Mouse (Mus musculus): ENCODE measurements around the gene BC034090.

Gene BC034090

DNA sequence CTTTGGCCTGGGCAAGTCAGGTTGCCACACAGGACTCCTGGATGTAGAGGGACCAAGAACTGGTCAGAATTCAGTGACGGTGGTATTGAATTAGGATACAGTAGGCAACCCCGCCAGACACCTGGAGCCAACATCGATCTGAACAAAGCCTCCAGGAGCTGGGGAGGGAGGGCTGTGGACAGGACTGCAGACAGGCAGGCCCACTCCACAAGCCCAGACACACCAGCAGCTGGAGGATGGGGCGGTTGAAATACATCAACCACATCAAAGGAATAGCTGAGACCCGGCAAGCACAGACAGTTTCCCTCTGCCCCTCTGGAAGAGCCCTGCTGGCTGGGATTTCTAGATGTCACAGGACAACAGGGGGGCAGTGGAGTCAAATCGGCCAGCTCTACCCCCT lies 27.4 kb downstream of the BC034090 start:
- DNase-seq (ENCODE audit: low read depth in 2 of 2, low spot score in 2 of 2), result no peak

DNA sequence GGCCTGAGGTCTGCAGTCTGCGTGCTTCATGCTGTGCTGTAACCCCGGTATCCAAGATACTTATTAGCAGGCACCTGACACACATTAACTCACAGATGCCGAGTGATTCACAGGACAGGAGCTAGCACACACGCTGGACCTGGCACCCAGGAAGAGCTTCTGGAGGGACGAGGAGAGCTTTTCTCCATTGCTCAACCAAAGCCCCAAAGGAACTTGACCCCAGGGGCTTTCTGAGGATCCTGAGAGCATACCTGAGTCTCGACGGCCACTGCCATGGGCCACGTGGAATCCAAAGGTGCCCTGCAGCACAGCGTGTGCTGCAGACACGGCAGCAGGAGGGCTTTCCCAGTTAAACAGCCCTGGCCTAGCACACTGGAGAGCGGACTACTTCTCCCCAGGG lies 27.9 kb downstream of the BC034090 start:
- no peak for DNase-seq (ENCODE audit: low read depth in 2 of 2, low spot score in 2 of 2)

DNA sequence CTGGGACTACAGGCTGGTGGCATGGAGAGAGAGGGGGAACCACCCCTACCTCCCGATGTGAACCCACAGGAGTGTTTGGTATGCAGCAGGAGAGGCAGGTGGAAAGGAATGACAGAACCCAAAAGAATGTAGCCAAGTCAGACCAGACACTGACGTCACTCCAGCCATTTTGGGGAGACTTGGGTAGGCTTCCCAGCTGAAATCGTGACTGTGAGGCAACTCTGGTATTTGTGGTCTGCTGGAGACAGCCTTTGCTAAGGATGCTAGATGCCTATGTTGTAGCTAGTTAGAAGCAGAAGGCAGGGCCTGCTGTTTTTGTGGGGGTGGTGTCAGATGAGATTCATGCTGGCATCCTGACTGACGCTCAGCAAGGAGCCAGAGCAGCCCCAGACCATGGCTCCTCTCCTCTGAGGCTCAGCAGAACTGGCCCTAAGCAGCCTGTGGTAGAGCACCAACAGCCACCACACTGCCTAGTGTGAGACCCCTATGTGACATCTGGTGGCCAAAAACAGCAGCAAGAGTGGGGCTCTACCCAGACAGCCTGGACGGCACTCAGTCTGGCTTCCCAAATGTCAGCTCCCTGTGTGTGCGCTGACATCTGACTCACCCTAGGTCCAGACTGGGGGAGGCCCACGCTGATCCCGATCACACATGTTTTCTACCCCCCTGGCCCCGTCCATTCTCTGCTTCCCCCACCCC lies 29.0 kb downstream of the BC034090 start:
- no peak for DNase-seq (ENCODE audit: low read depth in 2 of 2, low spot score in 2 of 2)

DNA sequence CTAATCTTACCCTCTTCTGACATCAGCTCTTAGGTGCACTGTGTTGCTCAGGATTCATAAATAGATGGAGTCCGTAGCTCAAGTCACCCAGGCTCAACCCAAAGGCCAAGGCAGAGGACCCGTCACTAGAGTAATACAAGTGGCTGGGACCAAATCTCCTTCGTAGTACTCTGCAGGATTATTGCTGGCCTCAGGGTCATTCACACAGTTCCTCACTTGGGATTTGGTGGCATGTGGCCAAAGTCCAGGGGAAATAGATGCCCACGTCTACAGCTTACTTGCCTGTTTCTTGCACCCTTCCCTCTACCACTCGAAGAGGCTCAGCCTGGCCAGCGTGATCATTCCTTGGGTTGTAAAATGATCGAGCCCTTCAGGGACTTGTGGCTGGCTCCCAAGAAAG lies 30.3 kb downstream of the BC034090 start:
- DNase-seq (ENCODE audit: low read depth in 2 of 2, low spot score in 2 of 2), result no peak

DNA sequence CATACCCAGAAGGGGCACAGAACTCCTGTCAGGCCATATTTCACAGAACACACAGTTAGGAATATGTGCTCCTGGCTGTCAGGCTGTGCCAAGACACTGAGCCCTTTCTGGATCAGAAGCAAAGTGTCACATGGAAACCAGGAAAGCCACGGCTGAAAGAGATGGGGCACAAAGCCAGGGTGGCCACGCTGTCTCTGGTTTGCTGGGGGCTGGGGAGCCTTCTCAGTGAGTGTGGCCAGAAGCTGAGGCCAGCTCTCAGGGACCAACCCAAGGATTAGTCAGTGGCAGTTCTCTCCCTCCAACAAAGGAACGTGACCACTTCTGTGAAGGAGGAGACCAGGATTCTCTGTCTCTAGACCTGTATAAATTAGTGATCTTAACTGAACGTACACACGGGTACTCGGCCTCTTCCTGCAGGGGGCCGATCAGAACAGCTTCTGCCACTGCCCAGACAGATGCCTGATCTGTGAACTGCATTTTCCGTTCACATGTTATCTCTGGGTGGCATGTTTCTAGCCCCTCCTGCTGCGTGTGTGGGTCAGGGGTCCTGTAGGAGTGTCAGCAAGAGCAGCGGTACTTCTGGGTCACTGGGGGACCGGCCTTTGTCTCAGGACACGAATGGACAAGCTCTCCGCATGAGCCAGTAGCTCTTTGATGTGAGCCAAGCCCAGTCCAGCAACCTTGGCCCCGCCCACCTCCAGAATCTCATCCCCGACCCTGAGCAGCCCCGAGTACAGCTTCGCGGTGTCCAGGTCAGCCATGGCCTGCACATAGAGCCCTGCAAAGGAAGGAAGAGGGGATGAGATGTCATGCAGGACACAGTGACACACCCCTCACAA lies 31.1 kb downstream of the BC034090 start:
- DNase-seq (ENCODE audit: low read depth in 2 of 2, low spot score in 2 of 2), result no peak

DNA sequence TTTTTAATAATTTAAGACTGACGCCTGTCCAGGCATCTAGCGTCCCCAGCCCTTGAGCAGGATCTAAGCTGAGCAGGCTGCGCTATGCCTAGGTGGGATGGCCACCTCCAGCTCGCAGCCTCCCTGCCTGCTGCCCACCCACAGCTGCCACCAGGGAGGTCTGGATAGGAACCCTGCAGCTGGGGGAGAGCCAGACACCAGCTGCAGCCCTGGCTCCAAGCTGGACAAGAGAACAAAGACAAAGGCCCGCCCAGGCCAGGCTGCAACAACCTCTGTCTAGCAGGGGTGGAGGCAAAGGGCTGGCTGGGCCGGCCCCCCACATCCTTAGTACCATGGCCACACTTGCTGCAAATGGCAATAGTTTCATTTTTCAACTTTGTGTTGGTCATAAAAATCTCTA lies 31.8 kb downstream of the BC034090 start:
- DNase-seq (ENCODE audit: low read depth in 2 of 2, low spot score in 2 of 2), result no peak

DNA sequence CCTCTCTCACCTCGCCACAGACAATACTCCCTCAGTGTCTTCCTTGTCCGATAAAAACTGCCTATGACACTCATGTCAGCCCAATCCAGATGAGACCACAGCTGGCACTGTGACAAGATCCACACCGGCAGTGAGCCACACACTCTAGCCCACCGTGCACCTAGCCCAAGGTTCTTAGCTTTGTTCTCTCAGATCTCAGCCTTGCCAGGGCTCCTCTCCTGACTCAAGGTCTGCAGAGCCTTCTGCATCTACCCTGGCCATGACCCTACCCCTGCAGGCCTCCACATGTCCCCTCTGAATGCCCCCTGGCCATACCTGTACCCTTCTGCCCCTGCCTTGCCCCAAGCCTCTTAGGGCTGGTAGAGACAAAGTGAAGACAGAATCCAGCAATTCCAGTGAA lies 32.2 kb downstream of the BC034090 start:
- DNase-seq (ENCODE audit: low read depth in 2 of 2, low spot score in 2 of 2), result no peak

DNA sequence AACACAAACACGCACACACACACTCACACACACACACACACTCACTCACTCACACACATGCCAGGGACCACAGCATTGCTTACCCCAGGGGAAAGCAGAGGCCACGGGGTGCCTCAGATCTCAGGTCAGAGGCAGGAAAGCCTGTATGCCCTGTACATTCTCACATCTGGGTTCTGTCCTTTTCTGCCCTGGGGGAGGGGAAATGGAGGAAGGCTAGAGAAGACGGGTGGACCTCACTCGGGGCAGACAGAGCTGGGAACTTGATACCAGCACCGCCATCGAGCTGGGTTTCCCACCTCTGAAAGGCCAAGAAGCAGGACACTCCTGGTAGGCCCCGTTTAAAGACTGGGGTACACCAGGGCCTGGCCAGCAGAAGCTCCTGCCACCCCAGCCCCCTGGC lies 33.2 kb downstream of the BC034090 start:
- DNase-seq (ENCODE audit: low read depth in 2 of 2, low spot score in 2 of 2), result no peak

DNA sequence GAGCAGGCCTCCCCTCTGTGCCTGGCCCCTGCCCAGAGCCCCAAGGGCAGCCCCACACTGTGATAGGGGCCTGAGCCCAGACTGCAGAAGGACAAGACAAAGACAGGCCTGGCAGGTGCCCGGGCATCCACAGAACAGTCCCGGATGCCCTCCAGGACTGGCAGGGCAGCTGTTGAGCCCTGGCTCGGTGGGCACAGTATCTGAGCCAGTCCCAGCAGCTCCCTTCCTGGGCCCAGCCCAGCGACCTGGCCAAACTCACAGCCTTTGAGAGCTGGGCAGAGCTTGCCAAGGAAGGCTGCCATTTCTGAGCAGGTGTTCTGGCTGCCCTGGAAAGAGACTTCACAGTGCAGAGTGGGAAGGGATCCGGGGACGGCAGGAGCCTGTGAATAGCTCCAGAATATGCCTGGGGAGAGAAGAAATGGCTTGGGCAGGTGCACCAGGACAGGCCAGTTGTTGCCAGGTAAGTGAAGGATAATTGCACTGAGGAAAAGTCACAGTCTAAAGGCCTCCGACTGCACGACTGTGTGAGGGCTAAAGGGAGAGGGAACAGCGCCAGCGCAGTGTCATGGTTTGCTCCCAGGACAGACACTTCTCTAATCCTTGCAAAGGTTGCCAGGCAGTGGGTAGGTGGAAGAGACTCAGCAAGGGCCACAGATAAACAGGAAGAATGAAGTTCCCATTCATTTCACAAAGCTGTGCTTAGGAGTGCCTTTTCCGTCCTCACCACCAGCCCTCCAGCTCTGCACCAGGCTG lies 34.1 kb downstream of the BC034090 start:
- no peak for DNase-seq (ENCODE audit: low read depth in 2 of 2, low spot score in 2 of 2)

DNA sequence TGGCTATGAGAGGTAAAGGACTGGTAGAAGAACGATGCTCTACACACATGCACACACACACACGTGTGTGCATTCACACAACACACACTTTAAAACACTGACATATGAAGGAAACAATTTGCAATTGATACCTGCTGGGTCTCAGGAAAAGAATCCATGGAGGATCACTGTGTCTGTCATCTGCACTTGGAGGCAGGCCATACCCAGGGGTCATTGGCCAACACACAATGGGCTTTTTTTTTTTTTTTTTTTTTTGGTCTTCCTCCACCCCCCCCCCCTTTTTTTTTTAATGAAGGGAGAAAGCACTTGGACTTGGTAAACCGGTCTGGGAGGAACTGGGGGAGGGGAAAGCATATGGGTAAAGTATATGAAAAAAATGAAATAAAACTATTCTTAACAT lies 36.4 kb downstream of the BC034090 start:
- DNase-seq (ENCODE audit: low read depth in 2 of 2, low spot score in 2 of 2), result no peak

DNA sequence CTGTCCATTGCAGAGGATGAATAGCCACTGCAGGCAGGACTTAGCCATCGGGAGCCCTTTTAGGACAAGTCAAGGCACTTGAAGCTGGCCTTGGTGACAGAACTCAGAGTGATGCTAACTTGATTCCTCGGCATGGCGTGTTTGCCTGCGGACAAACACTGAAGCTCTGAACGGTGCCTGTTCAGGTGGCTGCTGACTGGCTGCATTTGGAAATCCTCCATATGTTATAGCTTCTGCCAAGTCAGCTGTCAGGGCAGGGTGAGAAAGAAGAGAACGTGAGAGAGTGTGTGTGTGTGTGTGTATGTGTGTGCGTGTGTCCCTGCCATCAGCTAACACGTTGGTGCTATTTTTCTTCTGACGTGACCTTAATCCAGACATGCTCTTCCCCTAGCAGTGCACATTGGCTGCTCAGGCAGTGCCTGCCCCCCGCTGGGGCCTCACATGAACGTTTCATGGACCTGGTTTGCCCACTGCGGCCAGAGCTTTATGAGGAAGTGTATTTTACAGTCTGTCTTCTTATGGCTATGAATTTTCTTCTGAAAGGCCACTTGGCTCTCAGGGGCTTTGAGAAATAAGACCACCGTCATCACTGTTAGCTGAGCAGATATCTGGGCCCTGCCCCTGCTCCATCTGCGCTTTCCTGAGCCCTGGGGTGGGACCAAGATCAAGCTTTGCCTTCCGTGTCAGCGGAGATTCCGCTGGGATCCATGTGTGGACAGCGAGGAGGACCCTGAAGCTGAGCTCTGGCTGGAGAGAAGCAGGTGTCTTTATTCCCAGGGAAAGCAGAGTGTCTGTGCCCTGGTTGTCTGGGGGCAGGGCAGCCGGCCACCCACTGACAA lies 38.2 kb downstream of the BC034090 start:
- DNase-seq (ENCODE audit: low read depth in 2 of 2, low spot score in 2 of 2), result no peak

DNA sequence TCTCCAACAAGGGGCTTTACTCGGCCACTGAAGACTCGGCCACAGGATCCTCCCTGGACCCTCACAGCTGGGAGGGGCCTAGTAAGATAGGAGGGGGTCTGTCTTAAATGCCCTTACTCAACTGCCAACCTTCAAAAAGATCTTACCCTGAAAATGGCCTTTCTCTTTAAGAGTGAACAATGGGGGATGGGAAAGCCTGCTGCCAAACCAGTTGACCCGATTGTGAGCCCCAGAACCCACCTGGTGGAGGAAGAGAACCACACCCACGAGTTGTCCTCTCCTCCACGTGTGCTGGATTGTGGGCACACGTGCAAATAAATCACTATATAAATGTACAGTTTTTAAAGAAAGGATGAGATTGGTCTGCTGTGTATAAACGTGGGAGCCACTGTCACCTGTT lies 38.9 kb downstream of the BC034090 start:
- no peak for DNase-seq (ENCODE audit: low read depth in 2 of 2, low spot score in 2 of 2)

DNA sequence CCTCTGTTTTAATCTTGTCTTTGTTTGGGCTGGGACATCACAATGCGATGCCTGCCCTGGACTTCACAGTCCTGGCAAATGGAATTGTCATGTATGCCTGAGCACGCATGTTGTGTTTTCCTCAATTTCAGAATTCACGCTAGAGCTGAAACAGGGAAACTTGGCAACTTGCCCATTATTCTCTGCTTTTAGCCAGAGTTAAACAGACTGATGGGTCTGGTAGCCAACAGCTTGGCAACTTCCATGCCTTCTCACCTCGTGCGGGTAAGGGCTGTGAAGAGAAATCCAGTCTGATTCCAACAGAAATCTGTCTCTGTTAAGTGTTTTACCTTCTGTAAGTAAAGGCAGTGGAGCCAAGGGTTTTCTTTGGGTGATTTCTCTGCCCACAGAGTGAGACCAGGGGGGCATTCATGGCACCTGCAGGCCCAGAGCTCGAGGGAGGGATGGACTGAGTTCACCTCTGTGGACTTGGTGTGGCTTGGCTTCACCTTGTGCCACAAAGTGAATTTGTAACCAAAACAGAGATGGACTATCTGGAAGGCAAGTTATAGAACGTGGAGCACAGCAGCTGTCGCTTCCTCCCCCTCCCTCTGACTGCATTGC lies 39.6 kb downstream of the BC034090 start:
- no peak for DNase-seq (ENCODE audit: low read depth in 2 of 2, low spot score in 2 of 2)

DNA sequence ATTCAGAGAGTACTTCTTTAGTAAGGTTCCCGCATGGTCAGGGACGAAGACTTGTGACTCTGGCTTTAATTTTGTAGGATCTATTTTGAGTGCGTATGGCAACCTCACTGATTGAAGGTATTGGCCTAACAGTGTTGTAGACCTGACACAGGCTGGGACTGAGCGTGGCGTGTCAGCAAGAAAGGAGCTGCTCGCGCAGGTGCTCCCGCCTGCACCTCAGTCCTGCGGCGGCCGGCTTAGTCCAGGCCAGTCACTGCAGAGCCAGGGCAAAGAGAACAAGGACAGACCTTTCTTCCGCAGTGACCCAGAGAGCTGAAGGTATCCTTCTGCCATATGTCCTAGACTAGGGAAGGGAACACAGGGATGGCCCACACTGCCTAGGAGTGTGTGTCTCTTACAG lies 40.3 kb downstream of the BC034090 start:
- no peak for DNase-seq (ENCODE audit: low read depth in 2 of 2, low spot score in 2 of 2)

DNA sequence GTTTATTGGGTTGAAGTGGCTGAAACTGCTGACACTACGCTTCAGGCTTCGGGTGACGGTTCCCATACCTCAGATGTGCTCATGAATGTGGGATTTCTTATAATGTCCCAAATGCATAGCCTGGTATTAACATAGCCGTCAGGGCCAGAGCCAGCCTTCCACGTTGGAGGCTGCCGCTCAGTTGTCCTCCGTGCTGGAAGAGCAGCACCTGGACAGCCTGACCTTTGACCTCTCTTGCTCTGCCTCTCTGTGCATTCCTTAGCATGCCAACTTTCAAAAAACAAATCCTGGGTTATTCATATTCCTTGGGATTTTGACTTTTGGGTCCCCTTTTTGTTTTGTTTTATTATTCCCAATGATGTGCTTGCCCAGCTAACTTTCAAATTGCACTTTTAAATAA lies 41.1 kb downstream of the BC034090 start:
- DNase-seq (ENCODE audit: low read depth in 2 of 2, low spot score in 2 of 2), result no peak

DNA sequence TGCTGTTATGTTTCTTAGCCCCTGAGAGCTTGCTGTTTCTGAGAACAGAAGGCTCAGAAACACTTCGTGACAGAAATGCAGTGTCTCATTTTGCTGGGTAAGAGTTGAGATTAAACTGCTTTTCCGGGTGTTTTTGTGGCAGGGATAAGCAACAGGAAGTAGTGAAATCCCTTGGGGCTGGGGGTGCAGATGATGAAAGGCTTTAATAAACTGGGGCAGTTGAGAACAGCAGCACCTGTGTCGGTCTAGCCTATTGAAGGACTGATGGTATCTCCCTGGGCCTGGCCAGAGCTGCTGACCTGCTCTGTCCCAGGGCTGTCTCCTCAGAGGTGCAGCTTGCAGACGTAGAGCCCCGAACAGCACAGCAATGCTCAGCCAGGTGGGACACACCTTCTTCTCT lies 41.8 kb downstream of the BC034090 start:
- DNase-seq (ENCODE audit: low read depth in 2 of 2, low spot score in 2 of 2), result no peak

DNA sequence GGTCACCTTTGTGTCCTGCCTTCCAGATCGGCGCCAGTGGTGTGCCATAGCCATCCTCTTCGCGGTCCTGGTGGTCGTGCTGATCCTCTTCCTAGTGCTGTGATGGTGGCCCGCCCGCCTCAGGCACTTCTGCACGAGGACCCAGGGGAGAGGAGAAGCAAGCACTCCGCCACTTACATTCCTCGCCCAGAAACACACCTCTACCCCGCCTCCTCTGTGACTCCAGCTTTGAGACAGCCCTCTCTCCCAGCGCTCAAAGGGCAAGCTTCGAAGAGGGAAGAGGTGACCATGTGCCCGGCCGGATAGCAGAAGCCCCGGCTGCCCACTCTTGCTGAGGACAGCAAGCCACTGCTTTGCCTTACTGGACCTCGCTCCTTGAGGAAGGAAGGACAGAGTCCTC lies 42.3 kb downstream of the BC034090 start:
- DNase-seq (ENCODE audit: low read depth in 2 of 2, low spot score in 2 of 2), result no peak

DNA sequence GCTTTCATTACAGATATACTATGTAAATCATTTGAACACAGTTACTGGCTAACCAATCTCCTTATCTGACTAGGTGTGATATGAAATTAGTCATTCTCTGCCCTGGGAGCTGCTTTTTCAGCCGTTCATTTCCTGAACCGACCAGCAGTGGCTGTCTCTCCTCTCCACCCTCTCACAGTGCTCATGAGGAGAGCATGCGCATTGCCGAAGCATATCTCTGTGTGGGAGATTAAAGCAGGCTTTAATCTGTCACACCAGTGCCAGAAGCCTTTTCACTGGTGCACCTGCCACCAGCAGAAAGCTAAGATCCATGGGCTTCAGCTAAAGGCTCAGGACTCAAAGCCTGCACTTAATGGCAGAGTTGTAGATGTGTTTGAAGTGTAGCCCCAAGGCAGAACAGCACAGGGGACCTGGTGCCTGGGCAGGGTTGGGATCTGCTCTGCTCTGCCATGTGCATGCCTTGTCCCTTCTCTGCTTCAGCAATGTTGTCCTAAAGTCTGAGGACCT lies 42.8 kb downstream of the BC034090 start:
- no peak for DNase-seq (ENCODE audit: low read depth in 2 of 2, low spot score in 2 of 2)

DNA sequence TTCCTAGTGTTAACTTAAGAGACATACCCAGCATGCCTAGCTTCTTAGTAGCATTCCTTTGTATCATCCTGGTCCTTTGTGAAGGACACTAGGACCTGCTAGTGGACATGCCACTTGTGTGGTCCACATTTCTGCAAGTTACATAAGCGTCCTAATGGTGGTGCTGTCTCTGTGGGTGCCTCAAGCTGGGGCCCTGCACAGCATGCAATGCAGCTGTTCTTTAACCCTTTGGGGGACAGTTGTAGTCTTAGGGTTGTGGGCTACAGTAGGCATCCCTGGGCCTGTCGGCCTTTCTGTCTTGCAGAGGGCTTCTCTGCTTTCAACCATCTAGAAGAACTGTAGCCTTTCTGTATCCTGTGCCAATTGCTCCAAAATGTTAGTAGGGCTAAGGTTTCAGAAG lies 43.3 kb downstream of the BC034090 start:
- no peak for DNase-seq (ENCODE audit: low read depth in 2 of 2, low spot score in 2 of 2)

DNA sequence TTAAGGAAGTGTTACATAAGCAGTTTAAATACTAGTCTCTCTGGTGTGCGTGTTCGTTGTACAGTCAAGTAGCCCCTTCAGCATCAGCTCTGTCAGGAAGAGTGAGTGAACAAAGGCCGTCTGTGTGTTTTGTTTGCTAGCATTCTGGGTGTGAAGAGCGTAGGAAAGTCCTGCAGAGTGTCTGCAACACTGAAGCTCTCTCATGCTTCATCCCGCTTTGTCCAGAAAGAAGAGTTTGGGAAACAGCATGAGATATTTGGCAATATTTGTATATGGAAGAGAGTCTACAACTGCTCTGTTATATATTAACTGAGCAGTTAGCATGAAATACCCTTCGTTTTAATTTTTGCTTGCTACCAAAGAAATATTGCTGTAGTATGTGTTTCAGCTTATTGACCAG lies 44.7 kb downstream of the BC034090 start:
- DNase-seq (ENCODE audit: low read depth in 2 of 2, low spot score in 2 of 2), result no peak

DNA sequence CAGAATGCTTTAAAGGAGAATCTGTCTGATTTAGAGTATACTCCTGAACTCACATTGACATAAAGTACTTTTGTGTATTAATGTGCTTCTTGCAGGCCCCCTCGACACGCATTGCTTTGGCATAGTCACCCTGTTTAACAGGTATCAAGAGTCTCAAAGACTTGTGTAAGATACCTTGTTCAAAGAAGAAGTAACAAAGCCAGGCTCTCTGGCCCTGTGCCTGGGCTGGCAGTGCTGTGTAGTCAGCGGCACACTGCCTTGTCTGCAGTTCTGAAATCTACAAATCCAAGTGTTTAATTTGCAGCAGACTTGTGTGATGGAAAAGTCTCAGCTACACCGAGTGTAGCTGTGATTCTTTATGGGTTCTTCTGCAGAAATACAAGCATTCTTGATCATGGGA lies 47.6 kb downstream of the BC034090 start:
- DNase-seq (ENCODE audit: low read depth in 2 of 2, low spot score in 2 of 2), result no peak
